In the genomic region with DNA sequence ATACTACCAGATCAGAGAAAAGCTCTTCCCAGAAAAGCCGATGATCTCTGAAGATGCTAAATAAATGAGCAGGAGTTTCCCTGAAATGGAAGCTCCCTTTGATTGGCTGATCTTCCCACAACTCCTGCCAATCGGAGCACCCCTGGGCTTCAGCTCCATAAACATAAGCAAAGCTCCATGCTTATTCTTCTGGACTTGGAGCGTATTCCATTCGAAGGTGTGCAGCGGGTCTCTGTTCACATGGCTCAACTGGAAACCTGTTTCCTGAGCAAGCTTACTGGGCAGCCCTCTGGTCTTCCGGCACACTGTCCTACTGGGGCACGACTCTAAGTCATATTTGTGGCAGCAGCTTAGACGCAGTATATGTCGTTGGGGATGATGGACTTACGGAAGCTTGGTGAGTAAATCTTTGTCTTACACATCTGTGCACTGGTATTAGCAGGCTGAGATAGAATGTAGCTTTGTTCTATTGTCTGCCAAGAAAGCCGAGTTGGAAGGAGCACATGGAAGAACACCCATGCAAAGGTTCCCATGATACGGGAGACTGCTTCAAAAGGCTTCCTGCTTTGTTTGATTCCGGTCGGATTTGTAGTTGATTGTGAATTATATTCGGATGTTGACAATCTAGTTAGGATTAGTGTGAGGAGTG, we compare ENCODE assay signal across 10 mouse cellular contexts.
A peak's percentile ranks its signal among the peaks of the same experiment; 100 is the strongest.
DNase-seq lines count a peak whose midpoint lies in the region; ATAC-seq and TF ChIP-seq lines count a peak whose summit lies in the region.
"Had no signal": no experiment of that assay in that cellular context is flagged by ENCODE, and none has a peak within 500 bp of the region (broad histone marks: within the 10 kb centered on the region; RNA-seq: fewer than 3 reads in every experiment).

No protein-coding gene starts in this region.

- H3K4me1 ChIP-seq in embryonic facial prominence, embryonic 14.5 days (ENCODE audit: control insufficient read depth, insufficient read depth, low read length): no peaks in the 10 kb centered on the region; the same call in 1 of the 2 replicates
- H3K4me1 ChIP-seq in hindbrain, postnatal 0 days (ENCODE audit: insufficient read depth, low read length): no peaks in the 10 kb centered on the region
- peaks cover 16% of the 10 kb centered on the region for H3K4me1 ChIP-seq in midbrain, embryonic 16.5 days (ENCODE audit: control insufficient read depth, insufficient read depth, low read length)
- H3K4me1 ChIP-seq: liver, embryonic 12.5 days had no signal

- H3K9me3 ChIP-seq in embryonic facial prominence, embryonic 14.5 days (ENCODE audit: control insufficient read depth, low read length): no peaks in the 10 kb centered on the region
- no peaks in the 10 kb centered on the region for H3K9me3 ChIP-seq in hindbrain, postnatal 0 days (ENCODE audit: low read length)
- H3K9me3 ChIP-seq in midbrain, embryonic 16.5 days (replicated peaks; ENCODE audit: control insufficient read depth, low read length, poor library complexity, severe bottlenecking): no peaks in the 10 kb centered on the region
- H3K9me3 ChIP-seq: liver, embryonic 12.5 days had no signal

- H3K4me3 ChIP-seq in embryonic facial prominence, embryonic 14.5 days (ENCODE audit: low read depth, low read length): no peak overlapping the region
- H3K4me3 ChIP-seq in hindbrain, postnatal 0 days (ENCODE audit: low read length): peak overlapping the region; percentile 56
- peak overlapping the region; percentile 50 for H3K4me3 ChIP-seq in midbrain, embryonic 16.5 days (ENCODE audit: low read depth, low read length)
- H3K4me3 ChIP-seq: liver, embryonic 12.5 days had no signal

- no peak overlapping the region for H3K9ac ChIP-seq in embryonic facial prominence, embryonic 14.5 days (ENCODE audit: low read depth, low read length)
- peak overlapping the region; percentile 62 for H3K9ac ChIP-seq in hindbrain, postnatal 0 days (replicated peaks; ENCODE audit: low read length)
- peak overlapping the region; percentile 68 for H3K9ac ChIP-seq in midbrain, embryonic 16.5 days (ENCODE audit: low read depth, low read length)
- H3K9ac ChIP-seq: liver, embryonic 12.5 days had no signal

- peak; percentile 53; the same call in 1 of the 2 replicates for ATAC-seq in embryonic facial prominence, embryonic 14.5 days (ENCODE audit: low read depth)
- peak; percentile 86 for ATAC-seq in hindbrain, postnatal 0 days
- ATAC-seq in midbrain, embryonic 16.5 days: peak; percentile 91
- no peak for ATAC-seq in activated CD4-positive, CD25-positive, alpha-beta regulatory T cell, adult 4 months
- ATAC-seq: liver, embryonic 12.5 days had no signal

- H3K4me2 ChIP-seq in embryonic facial prominence, embryonic 14.5 days (ENCODE audit: low read depth, low read length): peak overlapping the region; percentile 4; the same call in 1 of the 2 replicates
- peak overlapping the region; percentile 74 for H3K4me2 ChIP-seq in hindbrain, postnatal 0 days (ENCODE audit: low read depth, low read length)
- peak overlapping the region; percentile 70 for H3K4me2 ChIP-seq in midbrain, embryonic 16.5 days (ENCODE audit: low read length)
- H3K4me2 ChIP-seq: liver, embryonic 12.5 days had no signal

- DNase-seq in brain, embryonic 18.5 days (ENCODE audit: low read depth, low spot score): peak; percentile 81
- peak; percentile 38 for DNase-seq in embryonic facial prominence, embryonic 14.5 days (ENCODE audit: low spot score)
- DNase-seq in hindbrain, postnatal 0 days (ENCODE audit: low spot score): peak; percentile 88
- no peak for DNase-seq in adrenal gland, postnatal 10 days
- DNase-seq in adrenal gland, postnatal 36 days: no peak
- DNase-seq in urinary bladder, postnatal 4 days (ENCODE audit: low spot score in 2 of 2): no peak
- DNase-seq: heart, postnatal 36 days had no signal

- H3K27me3 ChIP-seq in embryonic facial prominence, embryonic 14.5 days (replicated peaks; ENCODE audit: control insufficient read depth, insufficient read depth, low read length): no peaks in the 10 kb centered on the region
- H3K27me3 ChIP-seq in hindbrain, postnatal 0 days (ENCODE audit: insufficient read depth, low read length): no peaks in the 10 kb centered on the region
- H3K27me3 ChIP-seq in midbrain, embryonic 16.5 days (ENCODE audit: control insufficient read depth, insufficient read depth, low read depth, low read length): no peaks in the 10 kb centered on the region
- H3K27me3 ChIP-seq: liver, embryonic 12.5 days had no signal

- no peak overlapping the region for H3K27ac ChIP-seq in embryonic facial prominence, embryonic 14.5 days (replicated peaks; ENCODE audit: low read depth, low read length)
- peak overlapping the region; percentile 82 for H3K27ac ChIP-seq in hindbrain, postnatal 0 days
- H3K27ac ChIP-seq in midbrain, embryonic 16.5 days (ENCODE audit: low read length): peak overlapping the region; percentile 90
- H3K27ac ChIP-seq: liver, embryonic 12.5 days had no signal

- 76% methylated on average over 15 of the region's 15 CpGs for WGBS in embryonic facial prominence, embryonic 14.5 days
- WGBS in hindbrain, postnatal 0 days: 28% methylated on average over 15 of the region's 15 CpGs
- WGBS in midbrain, embryonic 16.5 days: 9% methylated on average over 15 of the region's 15 CpGs

- H3K36me3 ChIP-seq in embryonic facial prominence, embryonic 14.5 days (ENCODE audit: control insufficient read depth, insufficient read depth, low read length): no peaks in the 10 kb centered on the region
- H3K36me3 ChIP-seq in hindbrain, postnatal 0 days (ENCODE audit: insufficient read depth, low read length): no peaks in the 10 kb centered on the region
- H3K36me3 ChIP-seq in midbrain, embryonic 16.5 days (ENCODE audit: control insufficient read depth, insufficient read depth, low read length): no peaks in the 10 kb centered on the region
- H3K36me3 ChIP-seq: liver, embryonic 12.5 days had no signal

- TF ChIP-seq CTCF in hindbrain, postnatal 0 days (IDR thresholded peaks at IDR 0.05; ENCODE audit: low read depth): no peak

Comparison
In these comparisons a context has a peak if more than half of its experiments do, and no peak if none do; other contexts are left out.
1. DNase-seq: peak in brain, embryonic 18.5 days (single experiment), embryonic facial prominence, embryonic 14.5 days (single experiment) and hindbrain, postnatal 0 days (single experiment); none in adrenal gland, postnatal 10 days (single experiment), adrenal gland, postnatal 36 days (0 of 2) and urinary bladder, postnatal 4 days (0 of 2).
2. H3K4me2 ChIP-seq: peak in every context shown above with its lines; median percentile 74 in hindbrain, postnatal 0 days; 70 in midbrain, embryonic 16.5 days; 4 in embryonic facial prominence, embryonic 14.5 days.